Mouse (Mus musculus) heart, embryonic 16.5 days (tissue): ENCODE results near the gene Rbm8a. TPM values are rescaled to one million over a fixed set of nuclear protein-coding genes. Genes with fewer than 3 reads are reported as not detected.
A peak's percentile ranks its signal among the peaks of the same experiment; 100 is the strongest.

ENCODE experiments used
- ATAC-seq: fragments of 200-750 bp; cut with Nextera tagmentation; replicated peaks from 2 replicates; pipeline ENCODE4 v1.8.0; 2017; ENCODE audit warnings: moderate number of reproducible peaks; ENCODE audit not compliant: insufficient read depth, low FRiP score; ENCODE audit errors: extremely low read depth
- H3K27ac ChIP-seq: fragments of 300-500 bp; sonication (generic); 2 replicates; pipeline ENCODE4 v1.5.1; 2014; ENCODE audit warnings: mild to moderate bottlenecking, low read length, control low read depth, moderate library complexity
- H3K27me3 ChIP-seq: fragments of 300-500 bp; sonication (generic); 2 replicates; pipeline ENCODE4 v1.6.1; 2014; ENCODE audit warnings: low read length, mixed read lengths; ENCODE audit not compliant: control insufficient read depth, insufficient read depth
- H3K36me3 ChIP-seq: fragments of 300-500 bp; sonication (generic); 2 replicates; pipeline ENCODE4 v1.6.1; 2014; ENCODE audit not compliant: control insufficient read depth, insufficient read depth
- H3K4me1 ChIP-seq: fragments of 300-500 bp; sonication (generic); 2 replicates; pipeline ENCODE4 v1.6.1; 2014; ENCODE audit warnings: low read length, mixed read lengths; ENCODE audit not compliant: control insufficient read depth, insufficient read depth
- H3K4me2 ChIP-seq: fragments of 300-500 bp; sonication (generic); 2 replicates; pipeline ENCODE4 v1.6.1; 2014; ENCODE audit warnings: low read depth, mild to moderate bottlenecking, control low read depth, low read length
- H3K4me3 ChIP-seq: fragments of 300-500 bp; sonication (generic); 2 replicates; pipeline ENCODE4 v1.5.1; 2014; ENCODE audit warnings: mild to moderate bottlenecking, control low read depth, low read length
- H3K9ac ChIP-seq: fragments of 300-500 bp; sonication (generic); 2 replicates; pipeline ENCODE4 v1.6.1; 2014; ENCODE audit warnings: low read length, control low read depth
- H3K9me3 ChIP-seq: fragments of 300-500 bp; sonication (generic); replicated peaks from 2 replicates; pipeline ENCODE4 v1.6.1; 2016; ENCODE audit warnings: low read length; ENCODE audit not compliant: control insufficient read depth
- WGBS: fragments of 180-500 bp; shearing (Covaris S2); extraction: QIAGEN DNeasy Blood & Tissue Kit; methylation state at CpG from one replicate; pipeline ENCODE4 v1.1.7; 2014; 5-methylcytosine and 5-hydroxymethylcytosine counted together
- polyA plus RNA-seq: library from polyadenylated mRNA; unstranded; fragments of >200 nt; fragmentation: Nextera tagmentation; extraction: Ambion mirVana; gene quantifications from 2 replicates; pipeline ENCODE4 v1.2.1, GENCODE M21; 2015

Gene Rbm8a
- polyA plus RNA-seq, 1 experiment from 2014 or later = 86.4 TPM

DNA sequence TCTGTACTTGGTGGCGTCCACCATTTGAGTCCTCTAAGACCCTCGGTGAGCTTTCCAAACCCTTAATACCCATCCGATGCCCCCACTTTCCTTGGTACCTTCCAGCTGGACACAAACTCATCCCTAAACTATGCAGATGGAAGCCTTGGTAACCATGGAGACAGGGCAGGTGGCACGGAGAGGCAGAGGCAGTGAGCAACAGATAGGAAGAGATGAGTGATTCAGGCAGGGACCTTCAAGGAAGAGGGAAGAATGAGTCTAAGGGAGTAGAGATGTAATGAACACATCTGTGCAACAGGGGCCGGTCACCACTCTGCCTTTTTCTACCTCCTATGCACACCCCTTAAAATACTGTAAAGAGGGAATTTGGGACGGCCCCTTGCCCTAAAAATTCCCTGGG, 34.1 kb upstream of the Rbm8a start:
- Histone ChIP-seq H3K4me2 (peak overlapping the region; percentile 85), H3K27me3 (peaks cover 2% of the 10 kb centered on the region; the same call in 1 of the 2 replicates), H3K4me3 (peak overlapping the region; percentile 69), H3K9me3 (no peaks in the 10 kb centered on the region), H3K4me1 (peaks cover 34% of the 10 kb centered on the region), H3K27ac (peak overlapping the region; percentile 82), H3K9ac (peak overlapping the region; percentile 81), H3K36me3 (no peaks in the 10 kb centered on the region)
- 31% methylated on average over 6 of the region's 6 CpGs for WGBS
- ATAC-seq = no peak

DNA sequence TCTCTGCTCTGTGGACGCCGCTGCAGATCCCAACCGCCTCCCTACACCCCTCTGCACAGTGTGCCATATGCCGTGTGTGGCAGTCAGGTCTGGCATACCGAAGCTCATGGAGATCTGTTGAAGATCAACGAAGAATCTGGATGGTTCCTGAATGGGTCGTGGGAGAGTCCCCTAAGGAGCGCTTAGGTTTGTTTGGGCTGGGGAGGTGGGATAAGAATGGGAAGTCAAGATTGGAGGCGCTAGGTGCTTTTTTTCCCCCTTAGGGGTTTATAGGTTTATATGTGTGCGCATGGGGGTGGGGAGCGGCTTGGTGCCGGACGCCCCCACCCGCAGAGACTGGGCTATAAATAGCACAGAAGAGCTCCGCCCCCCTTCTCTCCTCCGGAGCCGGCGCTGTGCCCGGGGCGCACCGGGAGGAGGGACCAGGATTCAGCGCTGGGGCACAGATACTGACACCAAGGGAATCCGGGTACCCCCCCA, 33.5 kb upstream of the Rbm8a start, which contains the start of gene Ankrd34a:
Gene Ankrd34a, plus strand, starts transcription at position 409 of the 480 bp plus-strand sequence.
- no peaks in the 10 kb centered on the region for H3K9me3 ChIP-seq
- H3K4me2 ChIP-seq = peak within 1 kb of the TSS; percentile 85
- H3K27me3 ChIP-seq = peaks cover 2% of the 10 kb centered on the region; the same call in 1 of the 2 replicates
- peak within 1 kb of the TSS; percentile 69 for H3K4me3 ChIP-seq
- peaks cover 34% of the 10 kb centered on the region for H3K4me1 ChIP-seq
- H3K27ac ChIP-seq = peak within 1 kb of the TSS; percentile 82
- ATAC-seq = peak; percentile 11; the same call in 1 of the 2 replicates
- H3K36me3 ChIP-seq = no peaks in the 10 kb centered on the region
- peak within 1 kb of the TSS; percentile 81 for H3K9ac ChIP-seq
- WGBS = 1% methylated on average over 20 of the region's 23 CpGs

DNA sequence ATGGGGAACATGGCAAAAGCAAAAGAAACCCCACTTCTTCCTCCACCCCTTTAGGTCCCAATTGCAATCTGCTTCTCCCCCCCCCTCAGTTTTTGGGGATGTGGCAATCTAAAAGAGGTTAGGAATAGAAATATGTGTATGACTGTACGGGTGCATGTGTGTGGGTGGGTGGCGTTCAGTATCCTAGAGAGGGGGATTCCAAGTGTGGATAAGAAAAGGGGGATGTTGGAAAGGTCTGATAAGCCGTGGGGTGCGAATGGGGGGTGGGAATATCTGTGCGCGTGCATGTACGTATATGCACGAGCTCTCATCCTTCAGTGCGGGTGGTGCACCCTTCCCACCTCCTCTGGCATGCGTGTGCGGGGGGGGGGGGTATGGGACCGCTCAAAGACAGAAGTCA, 32.9 kb upstream of the Rbm8a start:
- Histone ChIP-seq H3K9me3 (no peaks in the 10 kb centered on the region), H3K4me2 (peak overlapping the region; percentile 85), H3K4me3 (peak overlapping the region; percentile 69), H3K36me3 (no peaks in the 10 kb centered on the region), H3K27ac (peak overlapping the region; percentile 61), H3K9ac (peak overlapping the region; percentile 81), H3K27me3 (peaks cover 2% of the 10 kb centered on the region; the same call in 1 of the 2 replicates), H3K4me1 (peaks cover 34% of the 10 kb centered on the region)
- no peak for ATAC-seq
- 1% methylated on average over 9 of the region's 12 CpGs for WGBS

DNA sequence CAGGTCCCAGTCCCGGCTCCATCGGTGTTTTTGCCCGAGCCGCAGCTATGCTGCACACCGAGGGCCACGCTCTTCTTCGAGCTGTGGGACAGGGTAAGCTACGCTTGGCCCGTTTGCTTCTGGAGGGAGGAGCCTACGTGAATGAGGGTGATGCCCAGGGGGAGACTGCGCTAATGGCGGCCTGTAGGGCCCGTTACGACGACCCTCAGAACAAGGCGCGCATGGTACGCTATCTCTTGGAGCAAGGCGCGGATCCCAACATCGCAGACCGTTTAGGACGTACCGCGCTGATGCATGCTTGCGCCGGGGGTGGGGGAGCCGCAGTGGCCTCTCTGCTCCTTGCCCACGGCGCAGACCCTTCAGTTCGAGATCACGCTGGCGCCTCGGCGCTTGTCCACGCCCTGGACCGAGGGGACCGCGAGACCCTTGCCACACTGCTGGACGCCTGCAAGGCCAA, 32.3 kb upstream of the Rbm8a start:
- ATAC-seq = no peak
- Histone ChIP-seq H3K27me3 (peaks cover 2% of the 10 kb centered on the region; the same call in 1 of the 2 replicates), H3K27ac (peak overlapping the region; percentile 61), H3K4me2 (peak overlapping the region; percentile 85), H3K4me3 (peak overlapping the region; percentile 69), H3K9me3 (no peaks in the 10 kb centered on the region), H3K4me1 (peaks cover 40% of the 10 kb centered on the region), H3K36me3 (no peaks in the 10 kb centered on the region), H3K9ac (peak overlapping the region; percentile 81)
- under 1% methylated on average over 40 of the region's 40 CpGs for WGBS

DNA sequence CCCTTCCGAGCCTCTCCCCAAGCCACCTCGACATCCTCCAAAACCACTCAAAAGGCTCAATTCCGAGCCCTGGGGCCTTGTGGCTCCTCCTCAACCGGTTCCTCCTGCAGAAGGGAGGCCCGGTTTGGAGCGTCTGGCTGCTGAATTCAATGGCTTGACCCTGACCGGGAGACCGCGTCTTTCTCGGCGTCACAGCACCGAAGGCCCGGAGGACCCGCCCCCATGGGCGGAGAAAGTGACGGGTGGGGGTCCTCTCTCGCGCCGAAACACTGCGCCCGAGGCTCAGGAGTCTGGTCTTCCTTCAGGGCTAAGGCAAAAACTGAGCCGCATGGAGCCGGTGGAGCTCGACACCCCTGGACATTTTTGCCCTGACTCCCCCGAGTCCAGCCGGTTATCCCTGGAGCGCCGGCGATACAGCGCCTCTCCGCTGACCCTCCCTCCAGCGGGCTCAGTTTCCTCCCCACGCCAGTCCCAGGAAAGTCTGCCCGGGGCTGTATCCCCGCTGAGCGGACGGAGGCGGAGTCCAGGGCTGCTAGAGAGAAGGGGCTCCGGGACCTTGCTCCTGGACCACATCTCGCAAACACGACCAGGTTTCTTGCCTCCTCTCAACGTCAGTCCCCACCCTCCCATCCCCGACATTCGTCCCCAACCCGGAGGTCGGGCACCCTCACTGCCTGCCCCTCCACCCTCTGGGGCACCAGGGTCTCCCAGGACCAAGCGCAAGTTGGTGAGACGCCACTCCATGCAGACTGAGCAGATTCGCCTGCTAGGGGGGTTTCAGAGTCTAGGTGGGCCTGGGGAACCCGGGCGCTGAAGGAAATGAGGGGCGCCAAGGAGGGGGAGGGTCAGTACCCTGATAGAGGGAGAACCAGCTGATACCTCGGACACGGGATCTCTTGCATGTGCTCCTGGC, 31.3 kb upstream of the Rbm8a start:
- no peaks in the 10 kb centered on the region for H3K9me3 ChIP-seq
- H3K9ac ChIP-seq = peak overlapping the region; percentile 81
- H3K36me3 ChIP-seq = no peaks in the 10 kb centered on the region
- H3K27ac ChIP-seq = peak overlapping the region; percentile 61
- H3K27me3 ChIP-seq = peaks cover 2% of the 10 kb centered on the region; the same call in 1 of the 2 replicates
- peaks cover 41% of the 10 kb centered on the region for H3K4me1 ChIP-seq
- 6% methylated on average over 54 of the region's 54 CpGs for WGBS
- no peak for ATAC-seq
- H3K4me2 ChIP-seq = peak overlapping the region; percentile 85
- H3K4me3 ChIP-seq = peak overlapping the region; percentile 69

DNA sequence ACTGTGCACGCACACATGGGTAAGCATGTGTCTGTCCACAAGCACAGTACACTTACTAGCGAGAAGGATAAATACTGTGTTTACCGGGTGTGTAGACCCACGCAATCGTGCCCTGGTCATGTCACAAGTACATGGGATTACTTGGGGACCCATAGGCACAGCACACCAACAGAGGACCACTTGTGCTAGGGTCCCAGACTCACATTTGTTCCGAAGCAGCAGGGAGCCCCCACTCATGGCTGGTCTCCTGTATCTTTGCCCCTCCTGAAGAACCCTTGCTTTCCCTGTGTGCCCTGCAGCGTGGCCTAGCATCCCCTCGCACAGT, 30.7 kb upstream of the Rbm8a start:
- Histone ChIP-seq H3K9ac (peak overlapping the region; percentile 81; the same call in 1 of the 2 replicates), H3K4me1 (peaks cover 46% of the 10 kb centered on the region), H3K27me3 (peaks cover 2% of the 10 kb centered on the region; the same call in 1 of the 2 replicates), H3K4me3 (no peak overlapping the region), H3K9me3 (no peaks in the 10 kb centered on the region), H3K4me2 (peak overlapping the region; percentile 85), H3K36me3 (peaks cover 4% of the 10 kb centered on the region), H3K27ac (0 out of 2 replicates have a peak overlapping the region, but pooled peaks have one; percentile 22)
- no peak for ATAC-seq
- 70% methylated on average over 8 of the region's 8 CpGs for WGBS

DNA sequence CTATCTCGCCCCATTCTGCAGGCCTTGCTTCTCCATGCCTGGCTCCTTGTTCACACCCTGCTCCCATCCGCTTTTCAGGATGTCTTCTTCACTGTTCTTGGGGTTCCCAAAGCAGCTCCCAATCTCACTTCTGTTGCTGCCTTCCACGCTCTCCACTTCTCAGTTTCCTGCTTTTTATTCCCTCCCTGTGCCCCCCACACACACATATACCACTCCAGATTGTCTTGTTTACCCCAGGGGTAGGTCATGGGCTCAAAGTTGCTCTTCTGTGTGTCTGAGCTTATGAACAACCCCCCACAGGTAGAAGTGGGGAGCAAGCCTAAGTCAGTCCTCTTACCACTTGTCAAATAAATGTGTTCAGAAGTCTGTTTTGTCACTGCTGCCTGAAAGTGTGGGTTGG, 30.3 kb upstream of the Rbm8a start:
- no peak overlapping the region for H3K27ac ChIP-seq
- no peak overlapping the region for H3K4me3 ChIP-seq
- H3K9ac ChIP-seq = no peak overlapping the region
- H3K36me3 ChIP-seq = peaks cover 5% of the 10 kb centered on the region
- peaks cover 48% of the 10 kb centered on the region for H3K4me1 ChIP-seq
- H3K9me3 ChIP-seq = no peaks in the 10 kb centered on the region
- peaks cover 2% of the 10 kb centered on the region; the same call in 1 of the 2 replicates for H3K27me3 ChIP-seq
- 80% methylated on average over 3 of the region's 3 CpGs for WGBS
- H3K4me2 ChIP-seq = no peak overlapping the region
- no peak for ATAC-seq

DNA sequence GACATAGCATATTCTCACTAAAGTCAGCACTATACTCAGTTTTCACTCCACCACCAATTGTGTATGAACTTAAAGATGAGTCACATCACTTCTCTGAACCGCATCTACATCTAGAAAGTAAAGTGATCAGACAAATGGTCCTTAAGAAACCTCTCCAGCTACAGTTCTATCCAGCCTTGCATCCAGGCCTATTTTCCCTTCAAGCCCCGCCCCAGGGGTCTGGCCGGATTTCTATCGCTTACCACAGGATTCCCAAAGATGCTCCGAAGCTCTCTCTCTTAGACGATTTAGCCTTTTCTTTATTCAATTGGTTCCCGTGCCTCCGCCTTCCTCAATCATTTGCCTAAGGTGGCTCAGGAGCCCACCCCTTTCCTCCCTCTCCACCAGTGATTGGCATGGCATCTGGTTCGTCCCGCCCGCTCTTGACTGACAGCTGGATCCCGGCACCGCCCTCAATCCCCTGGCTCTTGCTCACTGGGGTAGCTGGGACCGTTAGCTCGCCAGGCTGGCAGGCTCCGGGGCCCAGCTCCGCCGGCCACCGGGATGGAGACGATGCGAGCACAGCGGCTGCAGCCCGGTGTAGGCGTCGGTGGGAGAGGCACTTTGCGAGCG, 29.0 kb upstream of the Rbm8a start, which contains the start of gene Lix1l:
Gene Lix1l, plus strand, starts transcription at position 511 of the 612 bp plus-strand sequence.
- Histone ChIP-seq H3K9me3 (no peaks in the 10 kb centered on the region), H3K4me3 (peak within 1 kb of the TSS; percentile 62), H3K4me2 (peak within 1 kb of the TSS; percentile 81), H3K27ac (peak within 1 kb of the TSS; percentile 92), H3K36me3 (peaks cover 5% of the 10 kb centered on the region), H3K27me3 (no peaks in the 10 kb centered on the region; the same call in 1 of the 2 replicates), H3K9ac (peak within 1 kb of the TSS; percentile 79), H3K4me1 (peaks cover 50% of the 10 kb centered on the region)
- 1% methylated on average over 27 of the region's 27 CpGs for WGBS
- ATAC-seq = peak; percentile 92
